Mouse (Mus musculus) embryonic facial prominence, embryonic 12.5 days (tissue): Measurements from ENCODE around the gene 2900026A02Rik. TPM values are rescaled to one million over a fixed set of nuclear protein-coding genes. Genes with fewer than 3 reads are reported as not detected.

Experiments
- ATAC-seq: fragments of 200-750 bp; cut with Nextera tagmentation; 2 replicates; pipeline ENCODE4 v1.8.0; 2017; ENCODE audit not compliant: insufficient number of reproducible peaks, insufficient read depth, low FRiP score, low TSS enrichment
- H3K27ac ChIP-seq: fragments of 300-500 bp; sonication (generic); 2 replicates; pipeline ENCODE4 v1.5.1; 2016; ENCODE audit warnings: mild to moderate bottlenecking
- H3K27me3 ChIP-seq: fragments of 300-500 bp; sonication (generic); 2 replicates; pipeline ENCODE4 v1.6.1; 2016; ENCODE audit warnings: mild to moderate bottlenecking, moderate library complexity
- H3K36me3 ChIP-seq: fragments of 300-500 bp; sonication (generic); 2 replicates; pipeline ENCODE4 v1.6.1; 2016; ENCODE audit warnings: mild to moderate bottlenecking
- H3K4me1 ChIP-seq: fragments of 300-500 bp; sonication (generic); 2 replicates; pipeline ENCODE4 v1.6.1; 2016
- H3K4me2 ChIP-seq: fragments of 300-500 bp; sonication (generic); replicated peaks from 2 replicates; pipeline ENCODE4 v1.6.1; 2016; ENCODE audit warnings: mild to moderate bottlenecking, moderate library complexity
- H3K4me3 ChIP-seq: fragments of 300-500 bp; sonication (generic); 2 replicates; pipeline ENCODE4 v1.5.1; 2016; ENCODE audit warnings: mild to moderate bottlenecking
- H3K9ac ChIP-seq: fragments of 300-500 bp; sonication (generic); 2 replicates; pipeline ENCODE4 v1.6.1; 2016; ENCODE audit warnings: mild to moderate bottlenecking, moderate library complexity
- H3K9me3 ChIP-seq: fragments of 300-500 bp; sonication (generic); 2 replicates; pipeline ENCODE4 v1.6.1; 2016; ENCODE audit warnings: mild to moderate bottlenecking, moderate library complexity
- WGBS: fragments of 180-500 bp; shearing (Covaris S2); methylation state at CpG from one replicate; pipeline ENCODE4 v1.1.7; 2016; 5-methylcytosine and 5-hydroxymethylcytosine counted together
- polyA plus RNA-seq: library from polyadenylated mRNA; unstranded; fragments of >200 nt; fragmentation: Nextera tagmentation; extraction: Ambion mirVana; gene quantifications from 2 replicates; pipeline ENCODE4 v1.2.1, GENCODE M21; 2016

The 2900026A02Rik gene
- polyA plus RNA-seq, 1 experiment from 2014 or later = 5.8 TPM

GRCm38 (mm10) chr5:113128426-113128825, 92.6 kb downstream of the 2900026A02Rik start:
- no peak overlapping the region for H3K9ac ChIP-seq
- ATAC-seq = no peak
- H3K36me3 ChIP-seq = no peaks in the 10 kb centered on the region
- H3K4me3 ChIP-seq = no peak overlapping the region
- H3K9me3 ChIP-seq = no peaks in the 10 kb centered on the region
- no peaks in the 10 kb centered on the region for H3K27me3 ChIP-seq
- peaks cover 23% of the 10 kb centered on the region for H3K4me1 ChIP-seq
- no peak overlapping the region for H3K27ac ChIP-seq
- no peak overlapping the region for H3K4me2 ChIP-seq
- 63% methylated on average over 4 of the region's 4 CpGs for WGBS

- no peak overlapping the region for H3K4me3 ChIP-seq
- no peak overlapping the region for H3K4me2 ChIP-seq
- H3K27ac ChIP-seq = no peak overlapping the region
- no peaks in the 10 kb centered on the region for H3K36me3 ChIP-seq
- 92% methylated on average over 12 of the region's 12 CpGs for WGBS
- ATAC-seq = no peak
- no peaks in the 10 kb centered on the region for H3K27me3 ChIP-seq
- peaks cover 31% of the 10 kb centered on the region for H3K4me1 ChIP-seq
- no peak overlapping the region for H3K9ac ChIP-seq
- no peaks in the 10 kb centered on the region for H3K9me3 ChIP-seq
Observed at GRCm38 (mm10) chr5:113126476-113126875, 94.6 kb downstream of the 2900026A02Rik start.

GRCm38 (mm10) chr5:113123693-113124092, 97.3 kb downstream of the 2900026A02Rik start:
- Histone ChIP-seq H3K36me3 (no peaks in the 10 kb centered on the region), H3K4me2 (no peak overlapping the region), H3K9ac (no peak overlapping the region), H3K9me3 (no peaks in the 10 kb centered on the region), H3K4me1 (peaks cover 51% of the 10 kb centered on the region), H3K4me3 (no peak overlapping the region), H3K27ac (no peak overlapping the region), H3K27me3 (no peaks in the 10 kb centered on the region)
- no peak for ATAC-seq
- 75% methylated on average over 10 of the region's 10 CpGs for WGBS

DNA sequence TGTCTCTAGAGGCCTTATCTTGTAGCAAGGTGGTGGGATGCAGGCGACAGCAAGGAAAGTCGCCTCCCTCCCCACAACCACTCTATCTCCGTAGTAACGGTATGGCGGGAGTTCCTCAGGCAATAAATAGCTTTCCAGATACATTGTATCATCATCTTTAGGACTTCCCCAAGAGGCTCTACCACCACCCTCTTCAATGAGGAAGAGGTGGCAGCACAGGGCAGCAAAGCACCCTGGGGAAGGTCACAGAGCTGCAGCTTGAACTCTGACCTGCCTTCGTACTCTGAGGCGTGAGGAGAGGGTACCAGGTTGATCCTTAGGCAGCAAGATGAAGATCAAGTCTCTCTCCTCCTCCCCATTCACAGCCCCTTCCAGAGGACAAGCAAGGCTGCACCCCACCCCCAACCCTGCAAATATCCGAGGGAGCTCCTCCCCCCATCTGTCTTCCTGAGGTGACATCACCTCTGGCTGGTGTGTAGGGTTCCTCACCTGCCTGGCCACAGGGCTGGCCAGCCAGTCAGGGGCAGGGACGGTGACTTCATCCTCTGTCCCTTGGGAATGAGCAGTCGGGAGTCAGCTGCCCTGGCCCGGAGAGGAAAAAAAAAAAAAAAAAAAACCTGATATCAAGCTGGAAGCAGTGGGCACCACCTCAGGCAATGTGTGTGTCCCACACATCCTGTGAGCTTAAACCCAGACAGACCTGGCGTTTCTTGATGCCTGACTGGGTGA, 98.5 kb downstream of the 2900026A02Rik start:
- H3K27me3 ChIP-seq = no peaks in the 10 kb centered on the region
- H3K36me3 ChIP-seq = no peaks in the 10 kb centered on the region
- WGBS = 36% methylated on average over 12 of the region's 12 CpGs
- H3K9ac ChIP-seq = no peak overlapping the region
- H3K4me1 ChIP-seq = peaks cover 46% of the 10 kb centered on the region
- H3K9me3 ChIP-seq = no peaks in the 10 kb centered on the region
- H3K27ac ChIP-seq = 0 out of 2 replicates have a peak overlapping the region, but pooled peaks have one; percentile 72
- H3K4me2 ChIP-seq = no peak overlapping the region
- ATAC-seq = no peak
- no peak overlapping the region for H3K4me3 ChIP-seq

- Histone ChIP-seq H3K27ac (peak overlapping the region; percentile 72; the same call in 1 of the 2 replicates), H3K27me3 (no peaks in the 10 kb centered on the region), H3K4me2 (no peak overlapping the region; the same call in 1 of the 2 replicates), H3K4me3 (no peak overlapping the region), H3K4me1 (peaks cover 41% of the 10 kb centered on the region), H3K36me3 (no peaks in the 10 kb centered on the region), H3K9me3 (no peaks in the 10 kb centered on the region), H3K9ac (peak overlapping the region; percentile 15; the same call in 1 of the 2 replicates)
- 59% methylated on average over 6 of the region's 6 CpGs for WGBS
- ATAC-seq = no peak
Observed at GRCm38 (mm10) chr5:113121591-113121875, 99.5 kb downstream of the 2900026A02Rik start.

- Histone ChIP-seq H3K9me3 (no peaks in the 10 kb centered on the region), H3K4me1 (peaks cover 41% of the 10 kb centered on the region), H3K9ac (peak overlapping the region; percentile 15; the same call in 1 of the 2 replicates), H3K4me2 (0 out of 2 replicates have a peak overlapping the region, but pooled peaks have one; percentile 9), H3K4me3 (no peak overlapping the region), H3K27ac (peak overlapping the region; percentile 72), H3K27me3 (no peaks in the 10 kb centered on the region), H3K36me3 (no peaks in the 10 kb centered on the region)
- ATAC-seq = no peak
- WGBS = 25% methylated on average over 15 of the region's 15 CpGs
Observed at GRCm38 (mm10) chr5:113120741-113121590, 100.1 kb downstream of the 2900026A02Rik start.

GRCm38 (mm10) chr5:113119861-113120465, 101.1 kb downstream of the 2900026A02Rik start:
- no peaks in the 10 kb centered on the region for H3K9me3 ChIP-seq
- WGBS = 34% methylated on average over 13 of the region's 13 CpGs
- peaks cover 41% of the 10 kb centered on the region for H3K4me1 ChIP-seq
- ATAC-seq = no peak
- H3K4me3 ChIP-seq = no peak overlapping the region
- H3K36me3 ChIP-seq = no peaks in the 10 kb centered on the region
- no peak overlapping the region for H3K9ac ChIP-seq
- no peak overlapping the region for H3K4me2 ChIP-seq
- H3K27me3 ChIP-seq = no peaks in the 10 kb centered on the region
- H3K27ac ChIP-seq = no peak overlapping the region

GRCm38 (mm10) chr5:113119291-113119690, 101.7 kb downstream of the 2900026A02Rik start:
- H3K4me3 ChIP-seq = no peak overlapping the region
- no peak for ATAC-seq
- WGBS = 72% methylated on average over 9 of the region's 9 CpGs
- no peak overlapping the region for H3K9ac ChIP-seq
- no peaks in the 10 kb centered on the region for H3K27me3 ChIP-seq
- H3K4me1 ChIP-seq = peaks cover 48% of the 10 kb centered on the region
- 0 out of 2 replicates have a peak overlapping the region, but pooled peaks have one; percentile 17 for H3K27ac ChIP-seq
- no peak overlapping the region for H3K4me2 ChIP-seq
- no peaks in the 10 kb centered on the region for H3K36me3 ChIP-seq
- H3K9me3 ChIP-seq = no peaks in the 10 kb centered on the region

GRCm38 (mm10) chr5:113118695-113119094, 102.3 kb downstream of the 2900026A02Rik start:
- H3K4me1 ChIP-seq = peaks cover 50% of the 10 kb centered on the region
- no peak overlapping the region for H3K4me3 ChIP-seq
- H3K9me3 ChIP-seq = no peaks in the 10 kb centered on the region
- no peaks in the 10 kb centered on the region for H3K36me3 ChIP-seq
- H3K27ac ChIP-seq = 0 out of 2 replicates have a peak overlapping the region, but pooled peaks have one; percentile 17
- WGBS = 29% methylated on average over 6 of the region's 6 CpGs
- ATAC-seq = no peak
- no peak overlapping the region for H3K4me2 ChIP-seq
- H3K27me3 ChIP-seq = no peaks in the 10 kb centered on the region
- no peak overlapping the region for H3K9ac ChIP-seq

- no peaks in the 10 kb centered on the region for H3K36me3 ChIP-seq
- WGBS = 73% methylated on average over 5 of the region's 5 CpGs
- no peak overlapping the region for H3K4me3 ChIP-seq
- ATAC-seq = no peak
- no peaks in the 10 kb centered on the region for H3K27me3 ChIP-seq
- H3K4me2 ChIP-seq = no peak overlapping the region
- no peak overlapping the region for H3K27ac ChIP-seq
- peaks cover 46% of the 10 kb centered on the region for H3K4me1 ChIP-seq
- H3K9me3 ChIP-seq = no peaks in the 10 kb centered on the region
- no peak overlapping the region for H3K9ac ChIP-seq
Observed at GRCm38 (mm10) chr5:113117361-113117760, 103.7 kb downstream of the 2900026A02Rik start.

DNA sequence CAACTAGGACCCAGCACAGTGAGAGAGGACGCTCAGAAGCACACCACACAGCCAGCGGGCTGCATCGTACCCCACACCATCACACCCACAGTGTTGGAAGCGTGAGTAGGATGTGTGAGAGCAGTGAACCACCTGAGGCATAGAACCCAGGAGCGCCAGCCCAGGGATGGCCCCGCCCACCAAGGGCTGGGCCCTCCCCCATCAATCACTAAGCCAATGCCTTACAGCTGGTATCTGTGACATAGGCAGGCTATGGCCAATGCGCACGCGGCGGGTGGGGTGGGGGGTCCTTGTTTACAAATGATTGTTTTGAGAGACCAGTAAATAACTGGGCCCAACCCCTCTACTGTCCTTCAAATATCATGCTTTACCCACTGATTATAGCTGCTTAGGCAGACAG, 105.1 kb downstream of the 2900026A02Rik start:
- no peak for ATAC-seq

More for the DNA sequence above, 105.1 kb downstream of the 2900026A02Rik start:
- Histone ChIP-seq H3K27me3 (no peaks in the 10 kb centered on the region), H3K4me2 (no peak overlapping the region), H3K9me3 (no peaks in the 10 kb centered on the region), H3K4me1 (peaks cover 40% of the 10 kb centered on the region), H3K36me3 (no peaks in the 10 kb centered on the region), H3K27ac (no peak overlapping the region), H3K4me3 (no peak overlapping the region), H3K9ac (no peak overlapping the region)
- 62% methylated on average over 10 of the region's 10 CpGs for WGBS
